Mouse (Mus musculus) T-helper 17 cell (primary cell): ENCODE results near the gene Tppp3.

Experiments used
- in situ Hi-C, 2 experiments: fragments of 300-600 bp; cut with MboI, MseI; formaldehyde crosslinking; loops; 1 replicate in 1 of 2; 2 replicates in 1 of 2; pipeline ENCODE4 v1.15.1; 2025; ENCODE audit warnings: high pct_unique_total_duplicates in 2 of 2

Tppp3 gene

DNA sequence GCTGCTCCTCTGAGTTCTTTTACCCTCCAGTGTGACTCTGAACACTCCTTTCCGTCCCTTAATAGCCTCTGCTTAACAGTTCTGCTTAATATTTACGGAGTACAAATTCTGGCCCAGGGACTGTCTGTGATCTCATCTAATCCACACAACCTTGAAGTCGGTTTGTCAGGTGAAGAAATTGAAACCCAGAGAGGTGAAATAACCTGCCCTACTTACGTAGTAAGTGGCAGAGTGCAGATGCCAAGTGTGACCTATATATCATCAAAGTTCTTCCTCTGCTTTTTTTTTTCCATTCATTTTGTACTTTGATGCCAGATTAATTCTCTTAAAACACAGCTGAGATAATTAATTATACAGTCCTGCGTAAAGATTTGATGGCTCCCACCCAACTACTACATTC, 37.2 kb downstream of the Tppp3 start:
- in situ Hi-C loops: no loop called here

- in situ Hi-C loops: no loop called here
Observed at GRCm38 (mm10) chr8:105433511-105433910, 37.8 kb downstream of the Tppp3 start.

DNA sequence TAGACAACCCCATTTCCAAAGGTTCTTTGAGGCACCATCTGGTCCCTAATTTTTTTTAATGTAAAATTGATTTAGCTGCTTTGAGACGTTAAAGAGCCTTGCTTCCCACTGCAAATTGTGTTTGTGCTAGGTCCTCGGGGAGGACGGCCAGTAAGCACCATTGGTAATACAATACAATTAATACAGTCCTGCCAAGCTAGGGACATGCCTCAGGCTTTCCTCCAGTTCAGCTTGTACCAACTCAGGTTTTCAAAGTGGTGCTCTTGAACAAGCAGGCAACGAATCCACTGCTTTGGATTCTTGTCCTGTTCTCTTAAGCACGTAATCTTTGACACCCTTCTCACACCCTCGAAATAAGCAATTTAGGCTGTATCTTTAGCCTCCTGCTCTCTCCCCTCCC, 38.3 kb downstream of the Tppp3 start:
- in situ Hi-C loops: no loop called here

- in situ Hi-C loops: no loop called here
Observed at GRCm38 (mm10) chr8:105431743-105432515, 39.4 kb downstream of the Tppp3 start.

- in situ Hi-C loops: no loop called here
Observed at GRCm38 (mm10) chr8:105426878-105427277, 44.4 kb downstream of the Tppp3 start.

DNA sequence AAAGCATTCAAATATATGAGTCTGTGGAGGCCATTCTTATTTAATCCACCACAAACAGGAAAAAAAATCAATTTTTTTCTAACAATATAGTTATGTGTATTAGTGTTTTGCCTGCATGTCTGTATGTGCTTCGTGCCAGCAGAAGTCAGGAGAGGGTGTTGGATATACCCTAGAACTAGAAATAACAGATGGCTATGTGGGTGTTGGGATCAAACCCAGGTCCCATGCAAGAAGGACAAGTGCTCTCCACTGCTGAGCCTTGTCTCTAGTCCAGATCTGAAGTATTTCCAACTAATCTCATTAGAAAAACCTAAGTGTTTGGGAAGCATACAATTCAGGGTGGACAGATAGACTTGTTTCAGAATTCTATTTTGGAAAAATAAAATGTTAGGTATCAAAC, 49.3 kb downstream of the Tppp3 start:
- in situ Hi-C loops: no loop called here

- in situ Hi-C loops: no loop called here
Observed at GRCm38 (mm10) chr8:105419800-105420199, 51.5 kb downstream of the Tppp3 start.

DNA sequence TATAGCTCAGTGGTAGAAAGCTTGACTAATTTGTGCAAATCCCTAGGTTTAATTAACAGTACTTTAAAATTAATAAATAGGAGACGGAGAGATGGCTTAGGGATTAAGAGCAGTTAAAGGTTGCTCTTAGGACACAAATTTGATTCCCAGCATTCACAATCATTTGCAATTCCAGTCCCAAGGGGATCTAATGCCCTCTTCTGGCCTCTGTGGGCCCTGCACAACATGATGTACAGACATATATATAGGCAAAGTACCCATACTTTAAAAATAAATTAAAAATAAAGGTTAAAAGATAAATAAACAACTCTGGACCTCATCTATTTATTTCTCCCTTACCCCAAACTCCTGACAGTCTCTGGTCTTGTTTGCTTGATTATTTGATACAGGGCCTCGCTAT, 52.3 kb downstream of the Tppp3 start:
- in situ Hi-C loops: no loop called here
